22 mouse cellular contexts compared by ENCODE assay signal in genomic region chr12:28796881-28797420, GRCm38 (mm10). TPM values are rescaled to one million over a fixed set of nuclear protein-coding genes. Genes with fewer than 3 reads are reported as not detected.
DNase-seq lines count a peak whose midpoint lies in the region; ATAC-seq and TF ChIP-seq lines count a peak whose summit lies in the region.
"Had no signal": no experiment of that assay in that cellular context is flagged by ENCODE, and none has a peak within 500 bp of the region (broad histone marks: within the 10 kb centered on the region; RNA-seq: fewer than 3 reads in every experiment).

No protein-coding gene starts in this region.

- no peak overlapping the region for H3K4me3 ChIP-seq in hindbrain, embryonic 12.5 days
- H3K4me3 ChIP-seq in hindbrain, embryonic 11.5 days (ENCODE audit: low read depth, low read length) = no peak overlapping the region
- no peak overlapping the region for H3K4me3 ChIP-seq in neural tube, embryonic 13.5 days
- H3K4me3 ChIP-seq in hindbrain, postnatal 0 days (ENCODE audit: low read length) = no peak overlapping the region
- H3K4me3 ChIP-seq in liver, embryonic 12.5 days = no peak overlapping the region
- H3K4me3 ChIP-seq: embryonic facial prominence, embryonic 10.5 days; kidney, embryonic 15.5 days; myocyte had no signal

- TF ChIP-seq CTCF in hindbrain, postnatal 0 days (IDR thresholded peaks at IDR 0.05; ENCODE audit: low read depth) = no peak

- no peaks in the 10 kb centered on the region for H3K36me3 ChIP-seq in hindbrain, embryonic 12.5 days
- H3K36me3 ChIP-seq in hindbrain, embryonic 11.5 days (ENCODE audit: control insufficient read depth, insufficient read depth, low read length) = no peaks in the 10 kb centered on the region
- no peaks in the 10 kb centered on the region for H3K36me3 ChIP-seq in neural tube, embryonic 13.5 days
- no peaks in the 10 kb centered on the region for H3K36me3 ChIP-seq in hindbrain, postnatal 0 days (ENCODE audit: insufficient read depth, low read length)
- peaks cover 4% of the 10 kb centered on the region for H3K36me3 ChIP-seq in liver, embryonic 12.5 days
- H3K36me3 ChIP-seq: kidney, embryonic 15.5 days had no signal

- no peak for ATAC-seq in hindbrain, embryonic 12.5 days (ENCODE audit: low FRiP score)
- ATAC-seq in hindbrain, embryonic 11.5 days (ENCODE audit: low FRiP score) = no peak
- ATAC-seq in neural tube, embryonic 13.5 days (ENCODE audit: low read depth) = no peak
- ATAC-seq in hindbrain, postnatal 0 days = 0 out of 2 replicates have a peak, but pooled peaks have one; percentile 16
- ATAC-seq in liver, embryonic 12.5 days = no peak
- ATAC-seq: activated CD4-positive, CD25-positive, alpha-beta regulatory T cell, adult 4 months; intestine, embryonic 16.5 days; liver, postnatal 0 days had no signal

- no peak overlapping the region for H3K4me2 ChIP-seq in hindbrain, embryonic 12.5 days (replicated peaks)
- no peak overlapping the region for H3K4me2 ChIP-seq in hindbrain, embryonic 11.5 days (replicated peaks; ENCODE audit: low read depth, low read length)
- no peak overlapping the region for H3K4me2 ChIP-seq in neural tube, embryonic 13.5 days
- no peak overlapping the region for H3K4me2 ChIP-seq in hindbrain, postnatal 0 days (ENCODE audit: low read depth, low read length)
- H3K4me2 ChIP-seq in liver, embryonic 12.5 days = no peak overlapping the region
- H3K4me2 ChIP-seq: kidney, embryonic 15.5 days had no signal

- H3K27me3 ChIP-seq in hindbrain, embryonic 12.5 days = no peaks in the 10 kb centered on the region
- no peaks in the 10 kb centered on the region for H3K27me3 ChIP-seq in hindbrain, embryonic 11.5 days (ENCODE audit: control insufficient read depth, insufficient read depth, low read length)
- H3K27me3 ChIP-seq in neural tube, embryonic 13.5 days = no peaks in the 10 kb centered on the region
- no peaks in the 10 kb centered on the region for H3K27me3 ChIP-seq in hindbrain, postnatal 0 days (ENCODE audit: insufficient read depth, low read length)
- no peaks in the 10 kb centered on the region for H3K27me3 ChIP-seq in liver, embryonic 12.5 days (replicated peaks)
- H3K27me3 ChIP-seq: kidney, embryonic 15.5 days had no signal

- DNase-seq in hindbrain, embryonic 11.5 days (ENCODE audit: low spot score) = no peak
- no peak for DNase-seq in neural tube, embryonic 10.5 days (ENCODE audit: extremely low spot score, low spot score)
- DNase-seq in hindbrain, postnatal 0 days (ENCODE audit: low spot score) = no peak
- no peak for DNase-seq in lung, postnatal 36 days
- DNase-seq: B cell, adult 2 months; cerebellum, adult 2 months; gastrocnemius, postnatal 14 days; heart, adult 18-20 months; heart, postnatal 36 days; kidney, postnatal 4 days; liver; liver, postnatal 0 days; retina, postnatal 1 day; right cerebral cortex, postnatal 4 days had no signal

- peaks cover 30% of the 10 kb centered on the region for H3K4me1 ChIP-seq in hindbrain, embryonic 12.5 days
- peaks cover 6% of the 10 kb centered on the region for H3K4me1 ChIP-seq in hindbrain, embryonic 11.5 days (replicated peaks; ENCODE audit: control insufficient read depth, insufficient read depth, low read length)
- H3K4me1 ChIP-seq in neural tube, embryonic 13.5 days (replicated peaks) = peaks cover 40% of the 10 kb centered on the region
- H3K4me1 ChIP-seq in hindbrain, postnatal 0 days (ENCODE audit: insufficient read depth, low read length) = peaks cover 11% of the 10 kb centered on the region
- H3K4me1 ChIP-seq in liver, embryonic 12.5 days = peaks cover 12% of the 10 kb centered on the region

- no peaks in the 10 kb centered on the region for H3K9me3 ChIP-seq in hindbrain, embryonic 12.5 days (replicated peaks)
- no peaks in the 10 kb centered on the region for H3K9me3 ChIP-seq in hindbrain, embryonic 11.5 days (ENCODE audit: control insufficient read depth, low read length)
- H3K9me3 ChIP-seq in neural tube, embryonic 13.5 days = 0 out of 2 replicates have a peak, but pooled peaks cover 4% of the 10 kb centered on the region
- no peaks in the 10 kb centered on the region for H3K9me3 ChIP-seq in hindbrain, postnatal 0 days (ENCODE audit: low read length)
- no peaks in the 10 kb centered on the region; the same call in 1 of the 2 replicates for H3K9me3 ChIP-seq in liver, embryonic 12.5 days (replicated peaks)
- H3K9me3 ChIP-seq: kidney, embryonic 15.5 days had no signal

- H3K9ac ChIP-seq in hindbrain, embryonic 12.5 days = no peak overlapping the region
- no peak overlapping the region for H3K9ac ChIP-seq in hindbrain, embryonic 11.5 days (ENCODE audit: low read depth, low read length)
- no peak overlapping the region for H3K9ac ChIP-seq in neural tube, embryonic 13.5 days
- no peak overlapping the region for H3K9ac ChIP-seq in hindbrain, postnatal 0 days (replicated peaks; ENCODE audit: low read length)
- no peak overlapping the region for H3K9ac ChIP-seq in liver, embryonic 12.5 days
- H3K9ac ChIP-seq: kidney, embryonic 15.5 days; liver, postnatal 0 days had no signal

- H3K27ac ChIP-seq in hindbrain, embryonic 12.5 days = peak overlapping the region; percentile 23; the same call in 1 of the 2 replicates
- no peak overlapping the region for H3K27ac ChIP-seq in hindbrain, embryonic 11.5 days (ENCODE audit: low read depth, low read length)
- peak overlapping the region; percentile 46; the same call in 1 of the 2 replicates for H3K27ac ChIP-seq in neural tube, embryonic 13.5 days (replicated peaks)
- no peak overlapping the region for H3K27ac ChIP-seq in hindbrain, postnatal 0 days
- no peak overlapping the region for H3K27ac ChIP-seq in liver, embryonic 12.5 days
- H3K27ac ChIP-seq: embryonic facial prominence, embryonic 10.5 days; kidney, embryonic 15.5 days had no signal

RNA-seq across cellular contexts. Expression of gene Eipr1, which starts 45.3 kb away (rescaled TPM):
- polyA plus RNA-seq in hindbrain, embryonic 12.5 days (2016; fragmentation: Nextera tagmentation; extraction: Ambion mirVana) = 48.9 and 49.6 TPM in 2 replicates
- polyA plus RNA-seq in hindbrain, embryonic 11.5 days (2014; fragmentation: Nextera tagmentation; extraction: Ambion mirVana) = 50.0 and 50.1 TPM in 2 replicates
- polyA plus RNA-seq in neural tube, embryonic 13.5 days (2015; fragmentation: Nextera tagmentation; extraction: Ambion mirVana) = 59.9 and 69.6 TPM in 2 replicates
- total RNA-seq in hindbrain, postnatal 0 days (2014; rRNA removed) = 65.8 and 78.0 TPM in 2 replicates
- polyA plus RNA-seq in hindbrain, postnatal 0 days (2015; fragmentation: Nextera tagmentation; extraction: Ambion mirVana) = 54.9 and 58.4 TPM in 2 replicates
- polyA plus RNA-seq in liver, embryonic 12.5 days (2016; fragmentation: Nextera tagmentation; extraction: Ambion mirVana) = 34.7 and 36.0 TPM in 2 replicates

RNA-seq across cellular contexts. Expression of gene Trappc12, which starts 46.7 kb away (rescaled TPM):
- polyA plus RNA-seq in hindbrain, embryonic 12.5 days (2016; fragmentation: Nextera tagmentation; extraction: Ambion mirVana) = 42.1 and 43.2 TPM in 2 replicates
- polyA plus RNA-seq in hindbrain, embryonic 11.5 days (2014; fragmentation: Nextera tagmentation; extraction: Ambion mirVana) = 36.6 and 38.4 TPM in 2 replicates
- 36.5 and 40.5 TPM in 2 replicates for polyA plus RNA-seq in neural tube, embryonic 13.5 days (2015; fragmentation: Nextera tagmentation; extraction: Ambion mirVana)
- 54.5 and 66.3 TPM in 2 replicates for total RNA-seq in hindbrain, postnatal 0 days (2014; rRNA removed)
- 34.1 and 34.5 TPM in 2 replicates for polyA plus RNA-seq in hindbrain, postnatal 0 days (2015; fragmentation: Nextera tagmentation; extraction: Ambion mirVana)
- 28.5 and 30.5 TPM in 2 replicates for polyA plus RNA-seq in liver, embryonic 12.5 days (2016; fragmentation: Nextera tagmentation; extraction: Ambion mirVana)

Comparison
In these comparisons a context has a peak if more than half of its experiments do, and no peak if none do; other contexts are left out.
1. H3K27ac ChIP-seq: peak in hindbrain, embryonic 12.5 days (single experiment) and neural tube, embryonic 13.5 days (single experiment); none in hindbrain, embryonic 11.5 days (single experiment), hindbrain, postnatal 0 days (single experiment) and liver, embryonic 12.5 days (single experiment).